Mouse (Mus musculus) CD4-positive naive resting alpha-beta T cell, adult 76 days (primary cell): ENCODE results near the gene Gm2564. TPM values are rescaled to one million over a fixed set of nuclear protein-coding genes. Genes with fewer than 3 reads are reported as not detected.

Experiments used
- total RNA-seq: library from RNA; stranded (reverse); gene quantifications from one replicate; pipeline ENCODE4 v1.2.4, GENCODE M21; 2023

Gm2564 gene
- not detected for total RNA-seq

DNA sequence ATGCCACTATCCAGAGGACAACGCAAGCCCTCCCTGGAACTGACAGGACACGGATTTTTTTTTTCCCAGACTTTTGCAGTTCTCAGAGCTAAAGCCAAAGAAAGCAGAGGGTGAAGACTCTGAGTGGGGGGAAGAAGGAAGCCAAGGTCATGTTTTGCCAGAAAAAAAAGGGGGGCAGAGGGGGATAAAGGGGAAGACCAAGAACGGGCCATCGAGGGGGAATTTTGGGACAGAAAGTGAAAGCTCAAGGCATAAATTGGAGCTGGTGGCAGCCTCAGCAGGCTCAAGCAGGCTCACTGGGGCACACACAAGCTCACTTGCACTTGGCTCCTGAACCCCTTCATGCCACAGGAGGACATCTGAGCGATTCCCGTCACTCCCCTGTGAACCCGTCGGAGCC lies at the start of gene Gm2564:
Gm2564 (plus strand) TSS at position 301 of the 400 bp plus-strand sequence.

DNA sequence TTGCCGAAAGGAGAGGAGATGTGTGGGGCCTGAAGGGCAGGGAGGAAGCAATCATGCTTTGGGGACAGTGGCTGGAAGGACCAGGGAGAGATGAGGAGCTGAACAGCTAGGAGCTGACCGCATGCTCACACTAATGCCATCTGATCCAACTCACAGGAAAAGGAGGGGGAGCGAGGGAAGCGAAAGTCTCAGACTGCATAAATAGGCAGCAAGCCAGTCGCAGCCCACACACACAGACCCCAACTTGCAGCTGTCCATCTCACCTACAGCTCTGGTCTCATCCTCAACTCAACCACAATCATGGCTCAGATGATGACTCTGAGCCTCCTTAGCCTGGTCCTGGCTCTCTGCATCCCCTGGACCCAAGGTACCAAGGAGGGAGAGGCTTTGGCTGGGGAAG lies 17.6 kb upstream of the Gm2564 start, which contains the start of gene Gm10591:
Gm10591 (plus strand) TSS at position 301 of the 400 bp plus-strand sequence.

DNA sequence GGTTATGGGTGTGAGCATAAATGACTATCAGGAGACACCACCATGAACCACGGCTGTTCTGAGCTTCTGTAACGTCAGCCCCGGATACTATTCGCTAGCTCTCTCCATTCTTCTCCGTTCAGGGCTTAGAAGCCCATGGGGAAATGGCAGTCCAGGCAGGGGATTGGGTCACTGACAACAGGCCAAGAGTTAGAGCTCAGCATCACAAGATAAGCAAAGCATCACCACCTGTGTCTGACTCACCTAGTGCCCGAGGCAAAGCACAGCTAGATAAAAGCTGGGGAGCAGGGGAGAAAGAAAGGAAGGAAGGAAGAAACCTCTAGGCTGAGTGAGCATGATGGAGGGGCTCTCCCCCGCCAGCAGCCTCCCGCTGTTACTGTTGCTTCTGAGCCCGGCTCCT lies 25.4 kb downstream of the Gm2564 start, which contains the start of gene Ccl27b:
Ccl27b (plus strand) TSS at position 301 of the 400 bp plus-strand sequence.

DNA sequence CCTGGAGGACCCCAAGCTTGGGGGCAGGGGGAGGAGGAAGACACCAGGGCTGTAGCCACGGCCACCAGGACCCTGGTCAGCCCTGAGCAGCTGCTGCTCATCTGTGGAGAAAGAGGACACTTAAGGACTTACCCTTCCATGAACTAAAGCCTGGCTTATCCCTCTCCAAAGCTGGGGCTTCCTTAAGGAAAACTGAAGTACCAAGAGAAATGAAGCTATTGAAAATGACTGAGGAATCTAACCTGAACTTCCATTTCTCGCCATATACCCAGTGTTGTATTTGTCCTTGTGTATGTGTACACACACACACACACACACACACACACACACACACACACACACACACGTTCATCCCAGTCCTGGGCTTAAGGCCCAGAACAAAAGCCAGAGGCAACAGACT lies 32.3 kb downstream of the Gm2564 start, which contains the start of gene Il11ra2:
Il11ra2 (minus strand) TSS at position 101 of the 400 bp plus-strand sequence.

Other genes starting within 250 kb of the Gm2564 start
- gene Gm21586, start 190.3 kb upstream of the Gm2564 start, total RNA-seq: not detected
- gene Gm2163, start 163.0 kb upstream of the Gm2564 start, total RNA-seq: not detected
- not detected for gene Fam205a2, start 101.5 kb upstream of the Gm2564 start, total RNA-seq
- gene Gm10591, start 17.5 kb upstream of the Gm2564 start, total RNA-seq: not detected
- not detected for gene Ccl27b, start 25.5 kb downstream of the Gm2564 start, total RNA-seq
- gene Il11ra2, start 32.2 kb downstream of the Gm2564 start, total RNA-seq: not detected
- gene 4930578G10Rik, start 105.8 kb downstream of the Gm2564 start, total RNA-seq: not detected
- not detected for gene Ccl19, start 126.9 kb downstream of the Gm2564 start, total RNA-seq
- gene Ccl21a, start 144.3 kb downstream of the Gm2564 start, total RNA-seq: not detected
- not detected for gene Fam205a1, start 224.2 kb downstream of the Gm2564 start, total RNA-seq
- not detected for gene Gm12394, start 227.1 kb downstream of the Gm2564 start, total RNA-seq
- not detected for gene Fam205c, start 244.5 kb downstream of the Gm2564 start, total RNA-seq